Mouse (Mus musculus) spleen, adult 2 months (tissue): ENCODE results near the gene Tmc8. TPM values are rescaled to one million over a fixed set of nuclear protein-coding genes. Genes with fewer than 3 reads are reported as not detected.

Experiments
- DNase-seq, 2 experiments: peaks; one replicate each; pipeline versions ENCODE4 v3.0.0 to v3.0.0-alpha.2; 2012 to 2021; ENCODE audit warnings: low spot score in 2 of 2, low read depth in 1 of 2
- H3K27ac ChIP-seq: fragments of 200-500 bp; 2 replicates; pipeline ENCODE4 v1.5.1; 2012; ENCODE audit warnings: low read length, inconsistent platforms; ENCODE audit not compliant: insufficient read depth
- H3K27me3 ChIP-seq: fragments of 200-500 bp; 2 replicates; pipeline ENCODE4 v1.6.1; 2012; ENCODE audit warnings: mild to moderate bottlenecking, moderate library complexity, low read length, inconsistent platforms; ENCODE audit not compliant: control insufficient read depth, insufficient read depth
- H3K36me3 ChIP-seq: fragments of 200-500 bp; 2 replicates; pipeline ENCODE4 v1.6.1; 2012; ENCODE audit warnings: mild to moderate bottlenecking, low read length, inconsistent platforms; ENCODE audit not compliant: control insufficient read depth, insufficient read depth
- H3K4me1 ChIP-seq: fragments of 200-500 bp; 2 replicates; pipeline ENCODE4 v1.6.1; 2011; ENCODE audit warnings: inconsistent platforms; ENCODE audit not compliant: control insufficient read depth, insufficient read depth, insufficient read length
- H3K4me3 ChIP-seq: fragments of 200-500 bp; 2 replicates; pipeline ENCODE4 v1.5.1; 2011; ENCODE audit warnings: mild to moderate bottlenecking, inconsistent platforms; ENCODE audit not compliant: insufficient read depth, insufficient read length; ENCODE audit errors: extremely low read depth
- CTCF ChIP-seq: fragments of 200-500 bp; IDR thresholded peaks from 2 replicates; pipeline ENCODE4 v1.5.1; 2011; ENCODE audit warnings: mild to moderate bottlenecking, inconsistent platforms; ENCODE audit not compliant: insufficient read depth, insufficient read length, insufficient replicate concordance; ENCODE audit errors: extremely low read depth
- POLR2A ChIP-seq: fragments of 200-500 bp; IDR thresholded peaks from 2 replicates; pipeline ENCODE4 v1.6.1; 2011; ENCODE audit warnings: low read depth, low read length, inconsistent platforms
- WGBS: fragments of 180-500 bp; shearing (Covaris S2); methylation state at CpG from one replicate; pipeline ENCODE4 v1.1.7; 2018; 5-methylcytosine and 5-hydroxymethylcytosine counted together
- polyA plus RNA-seq: library from polyadenylated mRNA; depleted of rRNA; stranded (reverse); fragments of >200 nt; gene quantifications from 2 replicates; pipeline ENCODE4 v1.2.3, GENCODE M21; 2012

Gene Tmc8
- polyA plus RNA-seq, 1 experiment, result 90.1 TPM

DNA sequence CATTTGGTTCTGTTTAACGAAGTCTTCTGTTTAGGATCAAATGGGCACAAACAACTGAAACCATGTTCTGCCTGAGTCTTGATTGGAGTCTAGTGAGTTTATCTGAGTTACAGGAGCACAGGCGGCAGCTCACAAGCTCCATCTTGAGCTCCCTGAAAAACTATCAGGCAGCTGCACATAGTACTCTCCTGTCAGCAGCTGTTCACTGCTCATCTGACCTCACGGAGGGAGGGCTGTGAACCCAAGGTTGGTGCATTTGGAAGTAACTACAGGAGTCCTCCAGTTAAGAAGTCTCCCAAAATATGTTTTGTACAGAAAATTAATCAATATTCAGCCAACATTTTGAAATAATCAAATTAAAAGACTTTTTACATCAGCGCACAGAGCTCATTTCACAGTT lies 33.2 kb upstream of the Tmc8 start:
- Histone ChIP-seq H3K4me1 (no peaks in the 10 kb centered on the region), H3K27me3 (no peaks in the 10 kb centered on the region), H3K4me3 (no peak overlapping the region), H3K27ac (no peak overlapping the region), H3K36me3 (peaks cover 53% of the 10 kb centered on the region)
- WGBS, result 92% methylated on average over 4 of the region's 4 CpGs
- TF ChIP-seq CTCF, result no peak
- no peak for TF ChIP-seq POLR2A
- DNase-seq, result no peak

DNA sequence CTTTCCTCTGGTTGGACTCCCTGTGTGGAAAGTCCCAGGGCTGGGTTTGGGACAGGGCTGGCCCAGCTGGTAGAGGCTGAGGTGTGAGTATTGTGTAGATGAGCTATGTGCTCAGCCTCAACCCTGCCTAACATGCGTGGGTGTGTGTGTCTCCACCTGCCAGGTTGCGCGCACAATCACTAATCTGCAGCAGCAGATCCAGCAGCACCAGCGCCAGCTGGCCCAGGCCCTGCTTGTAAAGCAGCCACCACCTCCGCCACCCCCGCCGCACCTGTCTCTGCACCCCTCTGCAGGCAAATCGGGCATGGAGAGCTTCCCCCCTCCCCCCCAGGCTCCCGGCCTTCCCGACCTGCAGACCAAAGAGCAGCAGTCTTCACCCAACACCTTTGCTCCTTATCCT lies 32.5 kb upstream of the Tmc8 start:
- no peak overlapping the region for H3K4me3 ChIP-seq
- no peak overlapping the region for H3K27ac ChIP-seq
- H3K36me3 ChIP-seq, result peaks cover 54% of the 10 kb centered on the region
- H3K4me1 ChIP-seq, result no peaks in the 10 kb centered on the region
- TF ChIP-seq POLR2A (no peak), CTCF (no peak)
- no peak for DNase-seq
- WGBS, result 88% methylated on average over 10 of the region's 10 CpGs
- H3K27me3 ChIP-seq, result no peaks in the 10 kb centered on the region

DNA sequence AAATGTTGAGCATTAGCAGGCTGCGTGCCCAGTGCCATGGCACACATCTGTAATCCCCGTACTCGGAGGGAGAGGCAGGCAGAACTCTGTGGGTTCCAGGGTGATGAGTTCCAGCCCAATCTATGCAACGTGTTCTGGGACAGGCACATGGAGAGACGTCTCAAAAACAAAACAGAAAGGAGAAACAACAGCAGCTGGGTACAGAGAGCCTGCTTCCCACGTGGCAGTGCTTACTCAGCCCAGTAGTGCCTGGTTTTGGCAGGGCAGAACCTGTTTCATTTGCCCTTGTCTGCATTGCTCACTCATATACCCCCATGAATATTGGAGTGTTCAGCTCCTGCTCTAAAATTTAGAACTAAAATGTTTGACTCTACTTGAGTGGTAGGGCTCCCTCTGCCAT lies 30.3 kb upstream of the Tmc8 start:
- WGBS, result 90% methylated on average over 6 of the region's 6 CpGs
- H3K36me3 ChIP-seq, result peaks cover 60% of the 10 kb centered on the region
- TF ChIP-seq CTCF (no peak), POLR2A (no peak)
- H3K27ac ChIP-seq, result no peak overlapping the region
- no peak for DNase-seq
- no peak overlapping the region for H3K4me3 ChIP-seq
- no peaks in the 10 kb centered on the region for H3K4me1 ChIP-seq
- no peaks in the 10 kb centered on the region for H3K27me3 ChIP-seq

DNA sequence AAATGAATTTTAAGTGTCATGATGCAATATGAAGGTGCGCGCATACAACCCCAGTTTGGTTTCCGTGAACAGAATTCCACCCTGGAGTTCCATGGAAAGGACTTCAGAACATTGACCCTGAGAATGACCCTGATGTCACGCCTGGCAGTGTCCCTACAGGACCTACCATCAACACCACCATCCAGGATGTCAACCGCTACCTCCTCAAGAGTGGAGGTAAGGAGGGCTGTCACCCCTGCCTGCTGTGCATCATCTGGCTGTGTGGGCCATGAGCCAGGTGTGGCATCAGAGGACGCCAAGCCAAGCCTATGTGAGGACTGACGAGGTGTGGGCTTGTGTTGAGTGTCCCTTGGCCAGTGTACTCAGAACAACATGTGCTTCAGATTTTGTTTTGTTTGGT lies 26.0 kb upstream of the Tmc8 start:
- H3K27ac ChIP-seq, result no peak overlapping the region
- no peaks in the 10 kb centered on the region for H3K27me3 ChIP-seq
- no peak for DNase-seq
- 95% methylated on average over 7 of the region's 7 CpGs for WGBS
- H3K4me1 ChIP-seq, result no peaks in the 10 kb centered on the region
- peaks cover 62% of the 10 kb centered on the region for H3K36me3 ChIP-seq
- H3K4me3 ChIP-seq, result no peak overlapping the region
- TF ChIP-seq POLR2A (no peak), CTCF (no peak)

DNA sequence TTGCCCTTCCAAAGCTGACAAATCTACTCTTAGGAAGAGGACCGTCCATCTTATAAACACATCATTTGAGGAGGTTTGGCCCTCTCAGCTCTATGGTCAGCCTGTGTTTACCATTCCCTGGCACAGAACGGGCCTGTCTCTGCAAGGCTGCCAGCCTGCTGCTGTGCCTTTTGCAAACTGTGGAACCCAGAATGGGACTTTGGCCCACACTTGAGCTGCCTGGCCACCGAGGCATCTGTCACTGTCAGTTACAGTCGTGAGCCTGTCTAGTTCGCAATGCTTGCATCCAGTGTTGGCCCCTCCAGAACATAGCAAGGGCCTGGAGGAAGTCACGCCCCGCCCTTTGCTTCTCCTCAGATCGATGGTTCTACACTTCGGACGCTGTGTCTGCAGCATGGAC lies 22.6 kb upstream of the Tmc8 start:
- TF ChIP-seq CTCF (no peak), POLR2A (no peak)
- H3K4me3 ChIP-seq, result no peak overlapping the region
- 95% methylated on average over 10 of the region's 10 CpGs for WGBS
- H3K27ac ChIP-seq, result no peak overlapping the region
- H3K27me3 ChIP-seq, result no peaks in the 10 kb centered on the region
- H3K4me1 ChIP-seq, result peaks cover 4% of the 10 kb centered on the region; the same call in 1 of the 2 replicates
- no peak for DNase-seq
- H3K36me3 ChIP-seq, result peaks cover 51% of the 10 kb centered on the region

DNA sequence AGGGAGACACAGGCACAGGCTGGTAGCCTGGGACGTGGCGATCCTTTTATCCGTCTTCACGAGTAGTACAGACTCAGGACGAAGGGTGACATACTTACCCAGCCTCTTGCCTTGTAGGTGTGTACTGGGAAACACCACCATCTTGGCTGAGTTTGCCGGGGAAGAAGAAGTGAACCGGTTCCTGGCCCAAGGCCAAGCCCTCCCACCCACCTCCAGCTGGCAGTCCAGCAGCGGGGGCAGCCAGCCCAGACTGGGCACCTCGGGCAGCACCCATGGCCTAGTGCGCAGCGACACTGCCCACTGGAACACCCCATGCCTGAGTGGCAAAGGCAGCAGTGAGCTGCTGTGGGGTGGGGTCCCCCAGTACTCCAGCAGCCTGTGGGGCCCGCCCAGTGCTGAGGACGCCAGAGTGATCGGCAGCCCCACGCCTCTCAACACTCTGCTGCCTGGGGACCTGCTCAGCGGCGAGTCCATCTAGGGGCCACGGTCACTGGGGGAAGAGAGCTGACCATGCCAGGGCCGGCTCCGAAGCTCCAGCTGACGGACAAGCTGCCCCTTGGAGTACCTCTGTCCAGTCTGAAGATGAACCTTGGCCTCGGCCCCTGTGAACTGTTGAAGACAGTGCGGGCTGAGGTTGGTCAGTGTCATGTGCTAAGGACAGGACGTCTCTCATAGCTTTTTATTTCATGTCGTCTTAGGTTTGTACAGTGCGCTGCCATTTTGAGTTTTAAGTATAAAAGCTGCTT lies 21.3 kb upstream of the Tmc8 start:
- H3K27me3 ChIP-seq, result no peaks in the 10 kb centered on the region
- no peak for TF ChIP-seq CTCF
- TF ChIP-seq POLR2A, result no peak
- 95% methylated on average over 26 of the region's 26 CpGs for WGBS
- H3K4me3 ChIP-seq, result no peak overlapping the region
- H3K36me3 ChIP-seq, result peaks cover 55% of the 10 kb centered on the region
- DNase-seq, result no peak
- H3K4me1 ChIP-seq, result peaks cover 4% of the 10 kb centered on the region; the same call in 1 of the 2 replicates
- H3K27ac ChIP-seq, result no peak overlapping the region

DNA sequence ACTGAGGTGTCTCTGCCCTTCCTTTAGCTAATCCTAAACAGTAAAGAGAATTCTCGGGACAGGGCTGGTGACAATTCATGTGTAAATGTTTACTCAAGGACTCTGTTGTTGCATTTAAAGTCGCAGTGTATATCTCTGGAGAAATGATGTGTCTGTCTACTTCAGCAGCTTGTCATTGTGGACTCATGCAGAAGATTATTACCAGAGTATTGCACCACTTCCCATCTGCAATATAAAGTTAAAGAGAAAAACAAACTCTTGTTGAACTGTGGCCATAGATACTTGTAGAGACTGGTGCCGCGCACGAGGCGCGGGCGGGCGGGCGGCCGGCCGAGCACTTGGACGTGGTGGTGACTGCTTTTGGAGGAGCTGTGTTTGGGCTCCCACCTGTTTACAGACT lies 20.1 kb upstream of the Tmc8 start:
- Histone ChIP-seq H3K27ac (no peak overlapping the region), H3K27me3 (no peaks in the 10 kb centered on the region), H3K4me1 (peaks cover 4% of the 10 kb centered on the region; the same call in 1 of the 2 replicates), H3K36me3 (peaks cover 50% of the 10 kb centered on the region), H3K4me3 (no peak overlapping the region)
- TF ChIP-seq CTCF (no peak), POLR2A (no peak)
- 92% methylated on average over 13 of the region's 13 CpGs for WGBS
- DNase-seq, result no peak
